Mouse (Mus musculus) left cerebral cortex, postnatal 36 days (tissue): ENCODE data around the gene Rhot2. TPM values are rescaled to one million over a fixed set of nuclear protein-coding genes. Genes with fewer than 3 reads are reported as not detected.
A peak's percentile ranks its signal among the peaks of the same experiment; 100 is the strongest.
"Not testable (repeated sequence)": the region's sequence is repeated elsewhere in the genome, so short reads cannot be mapped to it uniquely, and the experiment has no call there.

Experiments
- DNase-seq, 2 experiments: peaks; one replicate each; pipeline ENCODE4 v3.0.0; 2021 to 2022; ENCODE audit warnings: low spot score in 2 of 2, mixed read lengths in 1 of 2
- intact Hi-C: fragments of 180-260 bp; cut with DNase I; formaldehyde crosslinking; loops from one replicate; pipeline ENCODE4 v1.15.1; 2025
- total RNA-seq, 2 experiments: library from RNA; stranded (reverse); gene quantifications; 2 replicates each; pipeline ENCODE4 v1.2.3; 2021

Gene Rhot2
- total RNA-seq, 2 experiments from 2014 or later, result 73.7 to 86.7 TPM

GRCm38 (mm10) chr17:25875171-25876136 is 30.8 kb upstream of the Rhot2 start:
- DNase-seq, result peak; percentile 90 to 92
- intact Hi-C loops, result no loop called here

DNA sequence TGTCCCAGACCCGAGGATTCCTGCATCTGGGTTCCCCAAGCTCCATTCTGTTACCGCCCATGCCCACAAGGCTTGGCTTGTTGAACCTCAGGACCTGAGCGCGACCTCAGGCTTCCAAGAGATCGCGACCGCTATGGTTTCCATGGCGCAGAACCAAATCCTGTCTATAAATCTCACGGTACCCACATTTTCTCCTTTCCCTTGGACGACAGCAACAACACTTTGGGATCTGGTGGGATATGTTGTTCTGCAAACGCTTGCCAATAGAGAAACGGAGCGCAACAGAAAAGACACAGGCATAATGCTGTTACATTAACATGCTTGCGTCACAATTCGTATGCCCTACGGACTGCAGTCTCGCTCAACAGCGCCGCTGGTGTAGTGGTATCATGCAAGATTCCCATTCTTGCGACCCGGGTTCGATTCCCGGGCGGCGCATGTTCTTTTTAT is 30.1 kb upstream of the Rhot2 start, which contains the start of gene Mettl26:
Gene Mettl26, plus strand, starts transcription at position 354 of the 450 bp plus-strand sequence.
- intact Hi-C loops, result no loop called here
- DNase-seq, result peak; percentile 95 to 99

- no peak for DNase-seq
- intact Hi-C loops, result no loop called here
Measured at GRCm38 (mm10) chr17:25874148-25874720, 29.6 kb upstream of the Rhot2 start.

GRCm38 (mm10) chr17:25873405-25874147 is 28.9 kb upstream of the Rhot2 start:
- intact Hi-C loops, result no loop called here
- no peak for DNase-seq

- DNase-seq, result no peak
- intact Hi-C loops, result no loop called here
Measured at GRCm38 (mm10) chr17:25872676-25873075, 28.0 kb upstream of the Rhot2 start.

- DNase-seq, intact Hi-C loops: not testable (repeated sequence)
Measured at GRCm38 (mm10) chr17:25871566-25871965, 26.9 kb upstream of the Rhot2 start.

DNA sequence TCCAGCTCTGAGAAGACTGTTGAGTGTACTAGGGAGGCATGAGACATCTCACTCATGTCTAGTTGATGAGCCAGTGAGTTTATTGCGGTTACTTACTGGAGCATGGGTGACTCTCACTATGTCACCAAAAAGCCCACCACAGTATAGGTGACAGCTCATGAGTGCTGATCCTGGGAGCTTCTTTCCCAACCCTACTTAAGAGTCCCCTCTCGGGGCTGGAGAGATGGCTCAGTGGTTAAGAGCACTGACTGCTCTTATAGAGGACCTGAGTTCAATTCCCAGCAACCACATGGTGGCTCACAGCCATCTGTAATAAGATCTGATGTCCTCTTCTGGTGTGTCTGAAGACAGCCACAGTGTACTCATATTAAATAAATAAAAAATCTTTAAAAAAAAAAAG is 25.3 kb upstream of the Rhot2 start:
- intact Hi-C loops, result no loop called here
- no peak for DNase-seq

DNA sequence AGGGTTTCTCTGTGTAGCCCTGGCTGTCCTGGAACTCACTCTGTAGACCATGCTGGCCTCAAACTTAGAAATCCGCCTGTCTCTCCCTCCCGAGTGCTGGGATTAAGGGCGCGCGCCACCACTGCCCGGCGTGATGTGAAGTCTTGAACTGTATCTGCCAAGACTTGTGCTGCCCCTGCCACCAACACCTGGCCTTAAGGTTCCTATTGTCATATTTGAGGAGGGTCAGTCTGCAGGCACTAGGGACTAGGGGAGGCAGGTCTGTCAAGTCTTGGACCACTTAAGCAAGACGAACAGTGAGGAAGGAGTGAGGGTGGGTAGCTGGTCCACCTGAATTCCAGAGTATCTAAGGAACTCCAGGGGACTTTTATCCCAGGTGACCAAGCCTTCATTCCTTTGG is 24.8 kb upstream of the Rhot2 start:
- DNase-seq, result no peak
- intact Hi-C loops, result no loop called here

GRCm38 (mm10) chr17:25868601-25869191 is 24.0 kb upstream of the Rhot2 start, which contains the start of gene Mcrip2:
Mcrip2 (minus strand) TSS chr17:25868764.
- intact Hi-C loops, result no loop called here
- peak; percentile 82 to 84 for DNase-seq

DNA sequence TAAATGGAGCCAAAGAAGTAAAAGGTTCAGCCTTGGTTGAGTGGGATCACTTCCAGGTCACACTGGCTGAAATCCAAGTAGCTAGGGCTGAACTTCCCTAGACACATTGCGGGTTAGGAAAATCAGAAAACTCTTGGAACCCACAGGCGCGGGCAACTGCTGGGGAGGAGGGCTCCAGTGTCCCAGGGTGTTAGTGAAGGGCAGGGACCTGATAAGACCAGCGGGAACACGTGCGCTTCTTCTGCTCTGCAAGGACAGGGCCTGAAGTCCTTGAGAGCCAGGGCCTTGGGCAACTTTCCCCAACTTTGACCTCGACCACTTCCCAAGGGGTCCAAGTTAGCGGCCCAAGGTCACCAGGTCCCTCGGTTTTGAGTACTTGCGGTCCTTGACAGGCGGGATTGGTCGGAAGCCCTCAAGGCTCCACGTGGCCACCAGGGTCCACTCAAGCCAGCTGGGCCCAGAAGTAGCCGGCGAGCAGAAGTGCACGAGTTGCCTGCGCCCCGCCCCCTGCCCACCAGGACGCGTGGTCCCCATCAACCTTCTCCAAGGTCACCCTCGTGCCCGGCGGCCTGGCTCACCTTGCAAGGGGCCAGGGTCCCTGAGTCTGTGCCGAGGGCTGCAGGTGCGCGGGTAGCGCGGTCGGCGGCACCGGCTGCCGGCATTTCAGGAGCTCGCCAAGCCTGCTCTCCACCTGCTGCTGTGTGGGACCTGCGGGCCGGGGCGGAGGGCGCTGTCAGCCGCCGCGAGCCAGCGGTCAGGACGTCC is 23.4 kb upstream of the Rhot2 start:
- no peak for DNase-seq
- intact Hi-C loops, result no loop called here

- intact Hi-C loops, result no loop called here
- no peak for DNase-seq
Measured at GRCm38 (mm10) chr17:25867509-25867835, 22.8 kb upstream of the Rhot2 start.

DNA sequence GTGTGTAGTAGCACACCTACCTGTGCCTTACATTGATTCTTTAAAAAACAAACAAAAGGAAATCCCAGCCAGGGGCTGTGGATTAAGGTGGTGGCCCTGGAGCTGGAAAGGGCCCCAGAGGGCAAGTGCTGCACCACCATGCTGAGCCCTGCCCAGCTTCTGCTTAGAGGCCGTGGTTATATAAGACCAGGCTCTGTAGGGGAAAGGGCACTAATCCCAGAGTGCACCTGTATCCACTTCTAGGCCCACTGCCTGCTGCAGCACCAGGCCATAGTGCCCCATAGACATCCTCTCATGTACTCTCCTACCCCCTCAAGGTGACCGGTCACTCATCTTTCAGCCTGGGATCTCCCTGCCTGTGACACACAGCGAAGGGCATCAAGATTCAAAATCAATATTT is 21.5 kb upstream of the Rhot2 start:
- intact Hi-C loops, result no loop called here
- no peak for DNase-seq

DNA sequence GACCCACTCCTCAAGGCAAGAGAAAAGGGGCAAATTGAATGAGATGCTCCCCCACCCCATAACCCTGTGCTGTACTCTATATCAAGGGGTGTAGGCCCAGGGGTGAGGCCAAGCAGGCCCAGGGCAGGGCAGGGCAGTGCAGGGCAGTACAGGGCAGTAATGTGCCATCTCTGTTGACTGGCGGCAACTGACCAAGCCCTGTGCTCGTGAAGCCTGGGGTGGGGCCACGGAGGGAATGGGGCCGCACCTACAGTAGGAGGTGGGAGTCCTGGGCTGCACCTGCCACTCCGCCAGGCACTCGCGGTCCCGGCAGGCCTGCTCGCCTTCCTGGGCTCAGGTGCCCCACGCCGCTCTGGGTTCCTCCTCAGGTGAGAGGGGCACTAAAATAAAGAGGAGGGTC is 20.6 kb upstream of the Rhot2 start:
- intact Hi-C loops, result no loop called here
- no peak for DNase-seq

DNA sequence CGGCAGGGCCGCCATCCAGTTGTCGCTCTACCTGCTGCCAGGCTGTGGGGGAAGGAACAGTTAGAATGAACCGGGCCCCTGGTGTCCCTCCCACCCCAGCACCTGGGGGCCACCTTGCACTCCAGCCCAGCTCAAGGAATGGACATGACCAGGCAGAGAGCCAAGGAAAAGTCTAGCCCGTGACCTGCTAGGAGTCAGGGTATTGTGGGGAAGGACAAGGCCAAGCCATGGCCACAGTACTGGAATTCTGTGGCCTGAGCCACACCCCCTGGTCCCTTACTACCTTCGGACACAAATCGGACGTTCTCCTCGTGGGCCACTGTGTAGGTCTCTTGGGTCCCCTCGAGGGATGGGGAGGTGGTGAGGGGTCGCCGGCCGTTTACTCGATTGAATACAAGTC is 19.7 kb upstream of the Rhot2 start:
- intact Hi-C loops, result no loop called here
- no peak for DNase-seq

GRCm38 (mm10) chr17:25863681-25864080 is 19.0 kb upstream of the Rhot2 start:
- DNase-seq, result no peak
- intact Hi-C loops, result no loop called here

- intact Hi-C loops, result no loop called here
- DNase-seq, result no peak
Measured at GRCm38 (mm10) chr17:25861704-25862612, 17.3 kb upstream of the Rhot2 start.

DNA sequence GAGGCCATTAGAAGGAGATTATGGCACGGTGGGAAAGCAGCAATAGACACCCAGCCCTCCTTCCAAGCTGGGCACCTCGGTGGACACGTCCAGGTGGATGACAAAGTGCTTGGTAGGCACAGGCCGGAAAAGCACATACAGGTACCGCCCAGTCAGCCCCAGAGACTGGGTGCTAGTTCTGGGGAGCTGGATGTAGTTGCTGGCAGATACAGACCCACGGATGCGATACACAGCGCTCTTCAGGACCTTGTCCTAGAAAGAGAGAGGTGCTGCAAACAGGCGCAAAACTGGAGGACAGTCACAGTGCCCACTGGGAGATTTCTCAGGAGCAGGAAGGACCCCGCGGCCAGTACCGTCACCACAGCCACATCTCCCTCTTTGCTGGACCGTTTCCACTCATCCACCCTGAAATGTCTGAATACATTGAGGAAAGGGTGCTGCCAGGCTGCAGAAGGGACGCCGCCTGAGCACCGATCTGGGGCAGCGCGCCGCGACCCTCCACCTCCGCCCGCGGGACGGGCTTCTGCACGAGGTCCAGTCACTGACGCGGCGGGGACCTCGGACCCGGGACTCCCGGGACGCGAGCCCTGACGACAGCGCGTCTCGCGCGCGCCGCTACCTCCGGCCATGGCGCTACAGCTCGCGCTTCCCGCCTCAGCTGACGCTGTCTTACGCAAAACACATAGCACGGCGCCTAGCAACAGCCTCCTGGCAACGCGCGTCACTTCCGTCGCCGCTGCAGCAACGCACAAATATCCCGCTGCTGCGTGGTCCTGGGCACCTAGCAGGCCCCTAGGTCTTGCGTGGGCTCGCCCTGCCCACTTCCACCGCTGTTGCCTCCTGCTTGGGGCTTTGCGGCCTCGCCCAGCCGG is 16.4 kb upstream of the Rhot2 start, which contains the start of gene Wdr90:
Gene Wdr90, minus strand, starts transcription at position 670 of the 872 bp plus-strand sequence.
- intact Hi-C loops, result no loop called here
- DNase-seq, result peak; percentile 94 to 95
